Mouse (Mus musculus): ENCODE measurements around the gene Ajuba.

DNA sequence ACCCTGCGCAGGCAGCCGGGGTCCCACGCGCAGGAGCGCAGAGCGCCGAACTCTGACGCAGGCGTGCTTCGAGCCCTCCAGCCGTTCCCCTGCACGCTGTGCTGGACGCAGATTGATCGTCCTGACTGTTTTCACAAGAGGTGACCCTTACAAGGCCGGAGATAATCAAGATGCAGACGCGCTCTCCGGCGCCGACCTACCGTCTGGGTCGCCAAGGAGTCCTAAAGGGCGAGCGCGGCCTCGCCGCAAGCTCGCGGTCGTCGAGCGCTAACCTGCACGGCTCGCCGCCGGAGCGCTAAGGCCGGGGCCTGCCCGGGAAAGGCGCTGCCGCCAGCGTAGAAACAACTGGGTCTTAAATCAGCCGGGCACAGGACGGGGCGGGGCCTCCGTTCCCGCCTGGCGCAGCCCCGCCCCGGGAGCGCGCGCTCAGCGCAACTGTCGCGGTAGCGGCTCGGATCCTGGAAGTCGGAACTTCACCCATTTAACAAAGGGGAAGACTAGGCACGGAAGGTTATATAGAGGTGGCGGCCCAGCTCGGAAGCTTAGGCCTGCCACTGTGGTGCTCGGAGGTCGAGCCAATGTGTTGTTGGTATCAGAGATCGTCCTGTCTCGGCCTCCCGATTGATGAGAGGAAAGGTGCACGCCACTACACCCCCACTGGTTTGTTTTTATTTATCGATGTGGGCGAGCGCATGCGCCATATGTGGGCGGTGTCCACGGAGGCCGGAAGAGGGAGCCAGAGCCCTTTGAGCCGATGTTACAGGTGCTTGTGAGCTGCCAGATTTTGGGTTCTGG lies 23.2 kb downstream of the Ajuba start, which contains the start of gene Haus4:
- TF ChIP-seq EP300 (IDR thresholded peaks at IDR 0.05; ENCODE audit: insufficient read depth, low read depth, low read length) (0 out of 2 replicates have a peak, but pooled peaks have one; percentile 31), POLR2A (IDR thresholded peaks at IDR 0.05; ENCODE audit: insufficient read depth, low read depth, low read length) (peak; percentile 72)
